Mouse (Mus musculus): ENCODE measurements around the gene Dclre1c.

Dclre1c gene

GRCm38 (mm10) chr2:3474861-3475283 lies 50.9 kb downstream of the Dclre1c start, which contains the start of gene Suv39h2:
TSS of gene Suv39h2 (minus strand) at chr2:3475031.
- DNase-seq (ENCODE audit: low read depth, low spot score), result peak; percentile 87

GRCm38 (mm10) chr2:3475746-3476251 lies 51.9 kb downstream of the Dclre1c start:
- DNase-seq (ENCODE audit: low read depth, low spot score), result no peak

- DNase-seq (ENCODE audit: low read depth, low spot score), result no peak
Measured at GRCm38 (mm10) chr2:3480239-3480638, 56.3 kb downstream of the Dclre1c start.

DNA sequence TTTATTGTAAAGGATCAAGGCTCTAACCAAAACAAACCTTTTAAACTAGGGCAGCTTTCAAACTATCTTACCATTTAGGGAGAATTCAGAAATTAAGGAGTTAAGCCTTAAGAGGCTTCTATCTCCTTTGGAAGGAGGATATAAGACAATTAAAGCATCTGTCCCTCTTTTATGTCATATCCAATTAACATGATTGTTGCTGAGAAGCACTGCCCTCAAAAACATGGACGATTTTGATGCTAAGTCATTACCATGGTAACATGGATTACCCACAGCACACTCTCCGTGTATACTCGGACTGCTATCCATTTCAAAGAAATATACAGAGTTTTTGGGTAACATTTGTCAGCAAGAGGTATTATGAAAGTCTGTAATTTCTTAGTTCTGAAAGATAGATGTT lies 65.9 kb downstream of the Dclre1c start:
- peak; percentile 84 for DNase-seq (ENCODE audit: low read depth, low spot score)

DNA sequence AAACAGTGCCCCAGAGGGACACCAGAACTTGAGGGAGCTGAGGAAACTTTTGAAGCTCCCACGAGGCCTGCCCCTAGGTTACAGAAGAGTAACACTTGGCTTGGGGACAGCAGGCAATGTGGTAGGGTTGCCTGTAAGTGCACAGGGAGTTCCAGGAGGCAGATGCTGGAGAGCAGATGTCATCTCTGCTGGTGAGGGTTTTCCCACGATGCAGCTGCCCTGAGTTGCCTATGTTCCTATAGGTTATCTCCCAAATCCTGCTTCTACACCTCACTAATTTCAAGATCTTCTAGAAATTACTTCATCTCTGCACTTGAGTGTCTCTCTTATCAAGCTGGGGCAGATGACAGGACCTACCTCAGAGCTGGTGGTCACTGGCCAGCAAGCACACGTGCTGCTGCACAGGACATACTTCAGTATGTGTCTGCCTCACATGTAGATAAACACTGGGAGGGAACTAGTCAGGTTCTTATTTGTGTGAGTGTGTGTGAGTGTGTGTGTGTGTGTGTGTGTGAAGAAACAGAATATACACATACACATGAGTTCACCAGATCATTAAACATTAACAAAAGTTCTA lies 70.0 kb downstream of the Dclre1c start:
- DNase-seq (ENCODE audit: low read depth, low spot score), result no peak

GRCm38 (mm10) chr2:3499543-3499942 lies 75.6 kb downstream of the Dclre1c start:
- DNase-seq (ENCODE audit: low read depth, low spot score), result no peak

GRCm38 (mm10) chr2:3500886-3501285 lies 77.0 kb downstream of the Dclre1c start:
- DNase-seq (ENCODE audit: low read depth, low spot score), result no peak

DNA sequence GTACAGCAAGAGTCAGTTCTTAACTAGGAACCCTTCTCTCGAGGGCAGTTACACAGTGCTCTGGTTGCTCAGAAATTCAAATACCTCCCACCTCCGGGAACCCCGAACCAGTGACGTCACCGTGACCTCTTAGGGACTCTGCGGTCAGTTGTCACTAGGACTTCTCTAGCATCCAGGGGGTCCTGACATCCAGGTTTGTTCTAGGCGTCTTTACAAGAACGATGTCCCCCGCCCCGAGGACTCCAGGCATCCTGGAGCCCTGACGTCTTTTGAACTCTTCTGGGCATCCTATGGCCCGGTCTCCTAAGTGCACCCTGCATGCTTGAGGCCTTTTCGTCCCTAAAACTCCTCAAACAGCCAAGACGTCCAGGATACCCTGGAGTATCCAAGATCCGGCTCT lies 88.1 kb downstream of the Dclre1c start:
- DNase-seq (ENCODE audit: low read depth, low spot score), result no peak

DNA sequence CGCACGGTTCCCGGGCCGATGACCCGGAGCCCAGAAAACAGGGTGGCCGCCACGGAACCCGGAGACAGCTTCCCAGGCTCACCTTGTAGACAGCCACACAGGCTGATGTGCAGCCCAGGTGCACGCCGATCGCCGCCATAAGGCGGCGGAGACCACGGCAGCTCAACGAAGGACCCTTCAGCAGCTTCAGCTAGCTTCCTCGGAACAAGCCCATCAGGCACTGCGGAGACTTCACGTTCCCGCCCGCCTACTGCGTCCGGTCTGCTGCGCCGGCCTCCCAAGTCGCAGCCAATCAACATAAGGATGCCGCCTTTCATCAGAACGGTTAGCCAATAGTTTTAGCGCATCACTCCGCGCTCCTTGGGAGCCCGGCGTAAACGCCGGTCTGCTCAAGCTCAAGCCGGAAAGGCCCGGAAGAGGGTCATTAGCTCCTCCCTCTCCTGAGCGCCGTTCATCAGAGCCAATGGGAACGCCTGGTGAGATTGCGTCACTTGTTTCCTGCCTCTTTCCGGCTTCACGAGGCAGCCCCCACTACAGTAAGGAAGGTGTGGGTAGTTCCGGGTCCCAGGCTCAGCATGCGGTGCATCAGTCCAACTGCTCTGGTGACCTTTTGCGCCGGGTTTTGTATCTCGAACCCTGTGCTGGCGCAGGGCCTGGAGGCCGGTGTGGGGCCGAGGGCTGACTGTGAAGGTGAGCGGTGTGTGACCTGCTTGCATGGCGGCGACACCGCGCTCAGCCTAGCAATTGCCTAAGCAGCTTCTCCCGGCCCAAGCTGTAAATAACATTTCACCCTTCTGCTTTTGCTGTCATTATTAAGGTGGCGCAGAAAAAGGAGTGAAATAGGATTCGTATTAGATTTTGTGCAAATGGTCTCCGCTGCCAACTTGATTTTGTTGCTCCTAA lies 88.9 kb downstream of the Dclre1c start, which contains the start of the genes Gm45902, Hspa14 and Cdnf:
TSS of gene Gm45902 (minus strand) at position 239 of the 903 bp plus-strand sequence.
TSS of gene Hspa14 (minus strand) at position 263 of the 903 bp plus-strand sequence.
TSS of gene Cdnf (plus strand) at position 479 of the 903 bp plus-strand sequence.
- DNase-seq (ENCODE audit: low read depth, low spot score), result peak; percentile 93
